Mouse (Mus musculus): ENCODE measurements at regions not wholly inside any gene's neighbourhood (a gene's known extent, or its start where the extent isn't known, plus 50 kb on each side); places are given as distances from the start of the nearest gene placed in this dataset.

GRCm38 (mm10) chr2:160421216-160421911, 54.5 kb upstream of the Mafb start:
- in situ Hi-C loops (cut with MboI, MseI): no loop called here

GRCm38 (mm10) chr2:160424491-160424890, 57.6 kb upstream of the Mafb start:
- in situ Hi-C loops (cut with MboI, MseI): no loop called here

- in situ Hi-C loops (cut with MboI, MseI): no loop called here
These were observed 60.6 kb upstream of the Mafb start for GRCm38 (mm10) chr2:160427431-160427830.

- in situ Hi-C loops (cut with MboI, MseI): no loop called here
These were observed 66.4 kb upstream of the Mafb start for GRCm38 (mm10) chr2:160433252-160433651.

- in situ Hi-C loops (cut with MboI, MseI): no loop called here
These were observed 67.8 kb upstream of the Mafb start for GRCm38 (mm10) chr2:160434701-160435100.

GRCm38 (mm10) chr2:160435622-160436021, 68.8 kb upstream of the Mafb start:
- in situ Hi-C loops (cut with MboI, MseI): no loop called here

GRCm38 (mm10) chr2:160439028-160439427, 72.2 kb upstream of the Mafb start:
- in situ Hi-C loops (cut with MboI, MseI): no loop called here

- in situ Hi-C loops (cut with MboI, MseI): no loop called here
These were observed 73.4 kb upstream of the Mafb start for GRCm38 (mm10) chr2:160440236-160440635.

GRCm38 (mm10) chr2:160451057-160451456, 84.2 kb upstream of the Mafb start:
- in situ Hi-C loops (cut with MboI, MseI): no loop called here

GRCm38 (mm10) chr2:160451481-160452238, 84.8 kb upstream of the Mafb start:
- in situ Hi-C loops (cut with MboI, MseI): no loop called here

GRCm38 (mm10) chr2:160452239-160452530, 85.3 kb upstream of the Mafb start:
- in situ Hi-C loops (cut with MboI, MseI): no loop called here

- in situ Hi-C loops (cut with MboI, MseI): no loop called here
These were observed 85.9 kb upstream of the Mafb start for GRCm38 (mm10) chr2:160452730-160453129.

- in situ Hi-C loops (cut with MboI, MseI): no loop called here
These were observed 88.8 kb upstream of the Mafb start for GRCm38 (mm10) chr2:160455617-160456016.

- in situ Hi-C loops (cut with MboI, MseI): no loop called here
These were observed 89.8 kb upstream of the Mafb start for GRCm38 (mm10) chr2:160456681-160457080.

GRCm38 (mm10) chr2:160471561-160471960, 104.7 kb upstream of the Mafb start:
- in situ Hi-C loops (cut with MboI, MseI): no loop called here

GRCm38 (mm10) chr2:160476181-160476580, 109.3 kb upstream of the Mafb start:
- in situ Hi-C loops (cut with MboI, MseI): no loop called here

- in situ Hi-C loops (cut with MboI, MseI): no loop called here
These were observed 112.4 kb upstream of the Mafb start for GRCm38 (mm10) chr2:160479240-160479639.

GRCm38 (mm10) chr2:160485097-160485496, 118.2 kb upstream of the Mafb start:
- in situ Hi-C loops (cut with MboI, MseI): no loop called here

- in situ Hi-C loops (cut with MboI, MseI): no loop called here
These were observed 118.7 kb upstream of the Mafb start for GRCm38 (mm10) chr2:160485515-160485914.

- in situ Hi-C loops (cut with MboI, MseI): no loop called here
These were observed 132.9 kb upstream of the Mafb start for GRCm38 (mm10) chr2:160499726-160500125.

- in situ Hi-C loops (cut with MboI, MseI): no loop called here
These were observed 136.0 kb upstream of the Mafb start for GRCm38 (mm10) chr2:160502901-160503300.

GRCm38 (mm10) chr2:160503597-160504393, 136.9 kb upstream of the Mafb start:
- in situ Hi-C loops (cut with MboI, MseI): no loop called here

- in situ Hi-C loops (cut with MboI, MseI): no loop called here
These were observed 137.5 kb upstream of the Mafb start for GRCm38 (mm10) chr2:160504394-160504657.

Data from regulatory T cell (primary cell).